In genomic region chr6:21790036-21790435, GRCm38 (mm10) we compare ENCODE assay signal across 16 mouse cellular contexts.
"Had no signal": no experiment of that assay in that cellular context is flagged by ENCODE, and none has a peak within 500 bp of the region (broad histone marks: within the 10 kb centered on the region; RNA-seq: fewer than 3 reads in every experiment).

No protein-coding gene starts in this region.

- H3K9ac ChIP-seq: intestine, embryonic 15.5 days; kidney, embryonic 15.5 days; limb, embryonic 13.5 days; lung, embryonic 15.5 days had no signal

- DNase-seq: kidney, adult 11 months; kidney, adult 8-10 months; kidney, postnatal 10 days; kidney, postnatal 36 days; layer of hippocampus, postnatal 36 days; left cerebral cortex, postnatal 4 days; lung, postnatal 10 days; lung, postnatal 4 days; midbrain, embryonic 14.5 days; thymus, adult 18-20 months; thymus, postnatal 36 days had no signal

- H3K4me3 ChIP-seq: intestine, embryonic 15.5 days; kidney, embryonic 15.5 days; limb, embryonic 13.5 days; lung, embryonic 15.5 days had no signal

- H3K9me3 ChIP-seq: intestine, embryonic 15.5 days; kidney, embryonic 15.5 days; limb, embryonic 13.5 days; lung, embryonic 15.5 days had no signal

- H3K36me3 ChIP-seq: intestine, embryonic 15.5 days; lung, embryonic 15.5 days had no signal

- H3K27ac ChIP-seq: intestine, embryonic 15.5 days; kidney, embryonic 15.5 days; limb, embryonic 13.5 days; lung, embryonic 15.5 days had no signal

- H3K4me2 ChIP-seq: intestine, embryonic 15.5 days; kidney, embryonic 15.5 days; limb, embryonic 13.5 days; lung, embryonic 15.5 days; midbrain, embryonic 11.5 days had no signal

- H3K27me3 ChIP-seq: intestine, embryonic 15.5 days; kidney, embryonic 15.5 days; limb, embryonic 13.5 days; lung, embryonic 15.5 days had no signal
